Mouse (Mus musculus) kidney, adult 11 months (tissue): ENCODE data around the gene Dlg2.

Experiments used
- DNase-seq: peaks from one replicate; pipeline ENCODE4 v3.0.0; 2022

Dlg2 gene

GRCm38 (mm10) chr7:91467061-91467460 lies 990.6 kb downstream of the Dlg2 start:
- no peak for DNase-seq

DNA sequence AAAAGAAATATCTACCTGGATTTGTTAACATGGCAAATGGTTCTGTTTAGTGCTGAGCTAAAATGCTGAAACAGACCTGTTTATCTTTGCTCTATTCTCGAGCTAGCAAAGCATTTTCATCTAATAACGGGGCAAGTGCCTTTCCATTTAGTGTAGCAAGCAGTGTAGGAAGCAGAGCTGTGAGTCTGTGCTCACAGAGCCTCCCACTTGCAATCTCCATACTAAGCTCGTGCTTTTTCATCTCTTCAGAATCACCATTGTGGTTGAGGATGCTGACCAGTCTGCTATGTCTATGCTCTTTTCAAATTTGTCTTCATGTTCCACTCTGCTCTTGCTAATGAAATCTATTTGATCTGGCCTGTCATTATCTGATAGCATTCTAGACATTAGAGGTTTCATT lies 1002.7 kb downstream of the Dlg2 start:
- DNase-seq, result no peak

DNA sequence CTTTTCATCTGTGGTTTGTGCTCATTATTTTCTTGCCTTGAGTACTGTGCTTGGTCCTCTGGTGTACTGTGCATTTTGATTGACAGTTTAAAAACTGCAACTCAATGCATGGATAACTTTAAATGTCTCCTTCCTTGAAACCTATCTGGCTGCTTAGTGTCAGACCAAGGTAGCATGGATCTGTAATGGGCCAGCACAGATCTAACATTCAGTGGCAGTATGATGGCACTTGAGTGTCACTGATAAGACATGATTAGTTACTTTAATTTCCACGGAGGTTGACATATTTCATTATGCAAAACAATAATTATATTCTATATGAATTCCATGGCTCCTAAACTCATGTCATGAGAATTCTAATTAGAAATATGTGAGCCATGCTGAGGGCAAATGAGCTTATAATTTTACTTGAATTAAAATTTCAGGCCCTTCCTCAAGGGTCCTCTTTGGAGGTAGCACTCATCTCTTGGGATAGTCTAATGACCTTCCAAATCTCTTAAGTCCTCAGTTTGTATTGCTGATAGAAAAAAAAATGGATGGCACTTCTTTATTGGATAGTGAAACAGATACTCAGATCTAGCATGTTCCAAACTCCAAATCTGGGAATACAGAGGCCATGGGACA lies 1005.2 kb downstream of the Dlg2 start:
- DNase-seq, result no peak

- no peak for DNase-seq
Measured at GRCm38 (mm10) chr7:91493234-91493633, 1016.8 kb downstream of the Dlg2 start.

DNA sequence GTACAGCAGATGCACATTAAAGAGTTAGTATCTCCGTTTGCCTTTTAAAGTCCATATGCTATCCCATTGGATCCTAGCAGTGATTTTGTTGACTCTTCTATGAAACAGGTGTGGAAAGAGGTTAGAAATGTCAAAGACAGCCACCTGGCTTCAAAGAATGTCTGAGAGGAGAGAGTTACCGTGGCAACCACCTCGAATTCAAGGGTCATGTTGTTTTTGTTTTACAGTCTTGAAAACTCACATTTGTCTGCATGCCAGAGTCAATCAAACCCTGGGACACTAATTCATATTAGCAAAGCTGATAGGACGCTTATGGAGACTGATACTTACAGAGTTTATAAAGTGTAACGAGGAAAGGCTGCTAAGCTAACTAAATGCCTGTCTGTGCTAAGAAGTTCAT lies 1019.1 kb downstream of the Dlg2 start:
- DNase-seq, result no peak

GRCm38 (mm10) chr7:91511119-91511518 lies 1034.6 kb downstream of the Dlg2 start:
- no peak for DNase-seq

DNA sequence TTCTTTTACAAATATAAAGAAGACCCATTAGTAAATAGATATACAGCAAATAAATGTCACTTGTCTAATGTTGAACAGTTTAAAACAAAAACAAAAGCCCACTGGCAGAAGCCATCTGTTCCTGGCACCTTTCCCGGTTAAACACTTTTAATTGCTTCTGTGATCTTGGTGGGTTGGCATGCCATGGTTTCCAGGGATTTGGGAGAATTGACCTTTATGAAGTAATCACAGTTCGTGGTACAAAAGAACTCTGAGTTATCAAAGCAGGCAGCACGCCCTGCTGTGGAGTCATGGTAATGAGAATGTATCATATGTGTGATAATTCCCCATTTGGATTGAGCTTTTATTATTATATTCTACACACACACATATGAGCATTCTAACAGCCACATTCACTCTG lies 1038.0 kb downstream of the Dlg2 start:
- no peak for DNase-seq

DNA sequence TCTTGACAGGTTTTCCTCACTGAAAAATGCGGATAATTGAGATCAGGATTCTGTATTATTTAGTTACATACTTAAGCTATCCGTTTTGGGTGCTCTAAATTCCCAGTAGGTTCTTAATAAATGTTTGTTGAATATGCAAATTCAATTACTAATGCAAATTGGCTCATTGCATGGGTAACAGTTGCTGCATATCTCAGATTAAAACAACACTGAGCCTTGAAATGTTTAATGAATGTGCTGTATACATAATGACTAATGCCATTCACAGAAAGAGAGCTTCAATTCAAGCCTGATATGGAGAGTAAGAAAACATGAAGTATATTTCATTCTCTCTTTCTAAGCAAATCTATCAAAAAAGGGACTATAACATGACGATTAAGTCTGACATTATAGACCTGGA lies 1039.8 kb downstream of the Dlg2 start:
- DNase-seq, result no peak

DNA sequence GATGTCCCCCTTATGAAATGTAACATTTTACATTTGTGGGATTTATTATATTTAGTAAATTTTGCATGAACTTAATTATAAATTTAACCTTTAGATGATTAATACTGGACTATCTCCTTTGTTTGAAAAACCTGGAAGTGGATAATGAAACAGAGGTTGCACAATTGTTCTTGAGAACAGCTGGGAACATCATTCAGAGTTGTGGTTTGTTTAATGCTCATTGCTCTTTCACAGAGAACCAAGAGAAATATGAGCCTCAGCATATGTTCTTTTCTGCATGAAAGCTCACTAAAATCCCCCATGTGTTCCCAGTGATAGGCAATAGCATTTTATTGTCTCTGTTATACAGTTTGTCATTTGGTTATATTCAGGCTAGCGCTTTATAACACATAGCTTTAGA lies 1049.4 kb downstream of the Dlg2 start:
- no peak for DNase-seq

- no peak for DNase-seq
Measured at GRCm38 (mm10) chr7:91542597-91543285, 1066.3 kb downstream of the Dlg2 start.

DNA sequence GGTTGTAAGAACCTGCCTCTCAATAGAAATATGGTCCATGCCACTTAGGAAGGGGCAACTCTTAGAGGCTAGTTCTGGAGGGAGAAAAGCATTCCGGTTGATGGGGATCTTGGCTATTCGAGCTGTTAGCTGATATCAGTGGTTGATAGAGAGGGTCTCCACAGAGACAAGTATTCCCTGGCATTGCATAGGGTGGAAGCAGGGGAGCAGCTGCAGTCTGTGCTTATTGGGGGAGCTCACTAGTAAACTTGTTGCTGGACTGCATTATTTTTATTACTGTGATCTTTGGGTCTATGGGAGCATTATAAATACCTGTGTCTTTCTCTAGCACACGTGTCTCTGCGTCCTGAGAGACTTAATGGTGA lies 1066.8 kb downstream of the Dlg2 start:
- DNase-seq, result no peak

DNA sequence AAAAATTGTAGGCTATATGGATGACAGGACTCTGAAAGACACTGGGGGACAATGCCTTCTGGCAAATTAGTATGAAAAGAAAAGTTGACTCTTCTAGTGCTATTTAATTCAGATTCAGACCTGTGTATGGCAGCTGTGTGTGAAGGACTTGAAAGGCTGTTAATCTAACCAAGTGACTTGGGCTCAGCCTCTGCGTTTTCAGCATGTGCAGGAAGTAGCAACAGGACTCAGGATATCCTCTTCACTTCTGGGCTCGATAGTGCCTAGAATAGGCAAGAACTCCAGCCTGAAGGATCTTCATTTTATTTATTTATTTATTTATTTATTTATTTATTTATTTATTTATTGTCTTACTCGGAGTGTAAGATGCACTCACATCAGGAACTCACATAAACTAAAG lies 1068.1 kb downstream of the Dlg2 start:
- no peak for DNase-seq

GRCm38 (mm10) chr7:91548796-91549195 lies 1072.3 kb downstream of the Dlg2 start:
- no peak for DNase-seq

- no peak for DNase-seq
Measured at GRCm38 (mm10) chr7:91557582-91557981, 1081.1 kb downstream of the Dlg2 start.

DNA sequence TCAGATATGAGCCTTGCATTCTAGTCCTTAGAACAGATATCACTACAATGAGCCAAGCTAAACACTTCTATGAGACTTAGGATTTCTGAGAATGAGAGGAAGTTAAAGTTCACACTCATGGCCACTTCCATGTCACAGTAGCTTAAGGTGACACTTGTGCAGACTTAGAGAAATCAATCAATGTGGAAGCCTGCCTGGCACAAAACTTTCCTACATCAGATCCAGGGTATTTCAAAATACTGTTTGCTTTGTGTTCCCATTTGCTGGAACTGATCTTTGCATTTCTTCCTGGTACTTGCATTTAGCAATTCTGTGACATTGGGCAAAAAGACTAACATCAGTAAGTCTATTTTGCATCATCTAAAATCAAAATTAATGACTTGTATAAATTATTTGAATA lies 1091.0 kb downstream of the Dlg2 start:
- no peak for DNase-seq

DNA sequence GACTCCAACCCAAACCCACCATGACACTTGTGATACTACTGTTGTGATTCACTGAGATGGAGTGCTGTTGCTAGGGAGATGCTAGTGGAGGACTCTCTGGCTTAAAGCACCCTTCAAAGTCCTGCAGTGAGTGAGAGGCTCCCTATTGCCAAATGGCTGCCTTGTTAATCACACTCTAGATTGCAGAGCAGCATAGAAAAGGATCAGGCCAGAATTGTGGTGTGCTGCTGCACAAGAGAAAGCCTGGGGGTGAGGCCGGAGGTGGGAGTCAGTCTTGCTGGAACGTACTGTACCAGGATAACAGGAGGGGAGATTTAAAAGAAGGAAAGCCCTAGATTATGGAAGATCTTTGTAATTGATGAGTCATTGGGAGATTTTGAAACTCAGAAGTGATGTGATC lies 1094.5 kb downstream of the Dlg2 start:
- DNase-seq, result no peak

DNA sequence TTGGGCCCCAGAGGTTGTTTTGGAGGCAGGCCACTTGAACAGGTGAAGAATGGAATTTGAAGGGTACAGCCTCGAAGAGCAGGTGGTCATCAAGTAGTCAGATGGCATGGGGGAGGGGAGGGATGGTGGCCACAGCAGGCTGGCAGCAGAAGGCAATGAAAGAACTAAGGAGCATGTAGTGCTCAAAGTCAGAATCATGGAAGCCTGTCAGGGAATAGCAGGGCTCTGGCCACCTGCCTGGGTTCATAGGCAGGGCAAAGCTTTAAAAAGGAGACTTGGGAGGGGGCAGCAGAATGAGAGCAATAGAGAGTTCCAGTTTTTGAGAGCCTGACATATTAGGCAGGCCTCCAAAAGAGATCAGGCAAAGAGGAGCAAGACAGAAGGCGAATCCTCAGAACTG lies 1096.2 kb downstream of the Dlg2 start:
- DNase-seq, result no peak

- DNase-seq, result no peak
Measured at GRCm38 (mm10) chr7:91573321-91573720, 1096.8 kb downstream of the Dlg2 start.

DNA sequence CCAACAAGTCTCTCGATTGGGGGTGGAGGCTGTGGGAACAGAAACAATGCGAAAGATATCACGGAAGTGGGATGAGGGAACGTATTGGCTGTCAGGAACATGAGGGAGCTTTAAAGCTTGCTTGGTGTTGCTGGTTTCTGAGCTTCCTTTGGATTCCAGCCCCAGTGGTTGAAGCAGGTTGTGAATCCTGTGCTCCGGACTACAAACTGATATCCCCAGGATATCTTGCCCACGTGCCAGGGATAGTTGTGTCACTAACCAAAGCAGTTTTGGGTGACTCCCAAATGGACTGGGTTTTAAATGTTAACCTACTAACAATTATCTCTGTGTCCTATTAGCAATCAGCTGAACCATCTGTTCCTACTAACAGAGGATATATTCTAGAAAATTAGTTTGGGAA lies 1099.7 kb downstream of the Dlg2 start:
- DNase-seq, result no peak

DNA sequence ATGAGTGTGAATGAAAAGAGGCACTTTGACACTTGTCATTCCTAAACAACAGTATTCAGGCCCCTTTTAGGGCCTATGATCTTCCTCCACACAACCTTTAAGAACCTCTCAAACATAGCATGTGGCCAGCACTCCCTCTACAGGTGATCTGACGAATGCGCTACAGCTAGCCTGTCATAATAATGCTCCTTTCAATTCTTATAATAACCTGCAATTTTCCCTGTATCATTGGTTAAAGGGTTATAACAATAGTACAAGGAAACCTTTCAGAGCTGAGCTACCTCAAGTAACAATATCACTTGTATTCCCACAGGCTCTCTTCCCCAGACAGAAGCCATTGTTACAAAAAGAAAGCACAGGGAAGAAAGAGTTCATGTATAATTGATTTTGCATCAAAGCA lies 1105.7 kb downstream of the Dlg2 start:
- no peak for DNase-seq

DNA sequence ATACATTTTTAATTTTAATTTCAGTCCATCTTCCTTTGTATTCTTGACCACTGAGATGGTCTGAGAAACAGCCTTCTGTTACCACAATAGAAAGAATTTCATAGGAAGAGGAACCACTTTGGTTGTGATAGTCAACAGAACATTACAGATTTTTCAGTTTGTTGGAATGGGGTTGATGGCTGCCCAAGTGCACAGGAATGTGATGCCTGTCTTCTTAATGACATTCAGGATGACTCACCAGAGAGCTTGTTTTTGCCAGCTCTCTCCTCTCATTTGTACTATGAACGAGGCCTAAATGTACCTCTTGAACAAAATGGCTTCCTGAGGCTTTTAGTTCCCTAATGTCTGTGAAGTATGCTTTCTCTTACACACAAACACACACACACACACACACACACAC lies 1107.1 kb downstream of the Dlg2 start:
- DNase-seq, result no peak

DNA sequence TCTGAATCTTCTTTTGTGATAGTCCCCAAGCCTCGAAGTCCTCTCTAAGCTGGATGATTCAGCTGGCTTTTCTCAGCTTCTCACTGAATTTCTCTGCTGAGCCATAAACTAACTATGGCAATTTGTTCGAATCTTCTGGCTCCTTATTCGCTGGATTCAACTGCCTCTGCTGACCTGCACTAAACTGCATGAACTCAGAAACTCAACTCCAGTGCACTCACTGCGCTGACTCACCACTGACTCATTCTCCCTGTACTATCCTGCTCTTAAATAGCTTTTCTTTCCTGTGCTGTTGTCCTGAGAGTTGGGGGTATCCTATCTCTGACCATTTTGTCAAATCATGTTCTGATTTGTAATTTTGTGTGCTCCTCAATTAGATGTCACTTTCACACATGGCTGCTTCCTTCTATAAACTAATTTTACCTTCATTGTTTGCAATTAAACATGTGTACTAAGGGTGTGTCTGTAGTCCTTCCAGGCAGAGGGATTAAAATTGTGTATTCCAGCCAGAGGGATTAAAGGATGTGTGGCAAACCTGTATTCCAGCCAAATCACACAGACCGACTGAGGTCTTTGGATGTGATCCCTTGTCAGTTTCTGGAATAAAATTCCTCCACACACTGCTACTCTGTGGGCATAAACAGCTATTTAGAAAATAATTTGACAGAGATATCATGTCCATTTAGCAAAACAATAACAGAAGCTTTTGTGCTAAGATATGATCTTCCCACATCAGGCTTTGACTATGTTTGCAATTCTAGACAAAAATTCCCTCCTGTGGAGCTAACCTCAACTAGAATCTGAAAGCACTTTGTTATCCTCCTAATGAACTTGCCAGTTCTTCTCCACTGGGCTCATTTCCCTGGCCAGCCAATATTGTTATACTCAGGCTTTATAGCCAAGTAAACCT lies 1115.0 kb downstream of the Dlg2 start:
- no peak for DNase-seq

DNA sequence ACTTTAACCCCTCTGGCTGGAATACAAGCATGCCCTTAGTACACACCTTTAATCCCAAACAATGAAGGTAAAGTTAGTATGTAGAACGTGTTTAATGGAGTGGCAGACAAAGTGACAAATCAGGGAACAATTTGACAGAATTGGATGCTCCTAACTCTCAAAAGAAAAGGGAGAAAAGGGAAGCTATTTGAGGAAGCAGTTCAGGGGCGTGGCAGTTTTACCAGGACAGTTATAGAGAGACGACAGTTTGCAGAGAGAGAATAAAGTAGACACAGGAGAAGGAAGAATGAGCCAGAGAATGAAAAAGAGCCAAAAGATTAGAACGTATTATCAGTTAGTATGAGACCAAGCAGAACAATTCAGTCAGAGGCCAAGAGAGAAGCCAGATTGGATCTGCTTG lies 1122.1 kb downstream of the Dlg2 start:
- no peak for DNase-seq

DNA sequence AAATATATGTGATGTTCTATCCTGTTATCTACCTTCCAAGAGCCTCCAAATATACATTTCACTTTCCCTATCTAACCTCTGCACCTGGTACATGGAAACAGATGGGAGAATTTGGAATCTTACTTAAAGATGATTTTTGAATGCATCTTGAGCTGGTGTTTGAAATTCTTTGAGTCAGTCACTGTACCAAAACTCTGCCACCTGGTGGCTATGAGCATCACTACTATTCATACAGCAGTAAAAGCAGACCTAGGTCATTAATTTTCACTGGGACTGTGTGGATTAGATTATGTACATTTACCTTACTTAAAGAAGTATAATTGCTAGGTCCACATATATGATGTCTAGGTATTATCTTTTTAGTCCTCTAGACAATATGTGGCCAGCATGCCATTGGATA lies 1124.8 kb downstream of the Dlg2 start:
- no peak for DNase-seq
